Mouse (Mus musculus) midbrain, embryonic 10.5 days (tissue): ENCODE measurements at regions not wholly inside any gene's neighbourhood (a gene's known extent, or its start where the extent isn't known, plus 50 kb on each side); places are given as distances from the start of the nearest gene placed in this dataset.
"Not testable (repeated sequence)": the region's sequence is repeated elsewhere in the genome, so short reads cannot be mapped to it uniquely, and the experiment has no call there.

Experiments used
- DNase-seq: peaks from one replicate; pipeline ENCODE4 v3.0.0-alpha.2; 2017; ENCODE audit warnings: low spot score
- H3K27ac ChIP-seq: fragments of 300-500 bp; sonication (generic); replicated peaks from 2 replicates; pipeline ENCODE4 v1.5.1; 2016; ENCODE audit warnings: mild to moderate bottlenecking
- H3K27me3 ChIP-seq: fragments of 300-500 bp; sonication (generic); 2 replicates; pipeline ENCODE4 v1.6.1; 2016; ENCODE audit warnings: low read depth, mild to moderate bottlenecking; ENCODE audit not compliant: poor library complexity, severe bottlenecking
- H3K36me3 ChIP-seq: fragments of 300-500 bp; sonication (generic); 2 replicates; pipeline ENCODE4 v1.6.1; 2016; ENCODE audit warnings: mild to moderate bottlenecking, moderate library complexity
- H3K4me1 ChIP-seq: fragments of 300-500 bp; sonication (generic); 2 replicates; pipeline ENCODE4 v1.6.1; 2016
- H3K4me3 ChIP-seq: fragments of 300-500 bp; sonication (generic); 2 replicates; pipeline ENCODE4 v1.5.1; 2016; ENCODE audit warnings: mild to moderate bottlenecking, moderate library complexity
- H3K9me3 ChIP-seq: fragments of 300-500 bp; sonication (generic); replicated peaks from 2 replicates; pipeline ENCODE4 v1.6.1; 2016; ENCODE audit warnings: mild to moderate bottlenecking
- WGBS: fragments of 180-500 bp; shearing (Covaris S2); methylation state at CpG from one replicate; pipeline ENCODE4 v1.1.7; 2016; 5-methylcytosine and 5-hydroxymethylcytosine counted together

- not testable (repeated sequence) for H3K4me3 ChIP-seq, H3K9me3 ChIP-seq, H3K27ac ChIP-seq, DNase-seq, H3K36me3 ChIP-seq, H3K4me1 ChIP-seq, H3K27me3 ChIP-seq
- WGBS = 52% methylated on average over 1 of the region's 1 CpGs
Measured at GRCm38 (mm10) chr17:13504365-13504764, 150.0 kb downstream of the Tcp10c start.

GRCm38 (mm10) chr17:13504827-13505268, 150.5 kb downstream of the Tcp10c start:
- H3K9me3 ChIP-seq, H3K4me1 ChIP-seq, H3K27me3 ChIP-seq, H3K4me3 ChIP-seq, DNase-seq, H3K36me3 ChIP-seq, H3K27ac ChIP-seq: not testable (repeated sequence)
- 80% methylated on average over 8 of the region's 9 CpGs for WGBS

- not testable (repeated sequence) for H3K36me3 ChIP-seq, H3K4me3 ChIP-seq, H3K4me1 ChIP-seq, H3K9me3 ChIP-seq, H3K27ac ChIP-seq, H3K27me3 ChIP-seq, DNase-seq
- 55% methylated on average over 2 of the region's 3 CpGs for WGBS
Measured at GRCm38 (mm10) chr17:13507397-13508063, 153.2 kb downstream of the Tcp10c start.

- not testable (repeated sequence) for H3K27me3 ChIP-seq, DNase-seq, H3K4me3 ChIP-seq, H3K4me1 ChIP-seq, H3K9me3 ChIP-seq, H3K36me3 ChIP-seq, H3K27ac ChIP-seq
- WGBS = 91% methylated on average over 3 of the region's 5 CpGs
Measured at GRCm38 (mm10) chr17:13519409-13520201, 165.2 kb downstream of the Tcp10c start.

- H3K4me3 ChIP-seq, H3K36me3 ChIP-seq, H3K27me3 ChIP-seq, H3K27ac ChIP-seq, H3K9me3 ChIP-seq, DNase-seq, H3K4me1 ChIP-seq: not testable (repeated sequence)
- WGBS = 93% methylated on average over 5 of the region's 5 CpGs
Measured at GRCm38 (mm10) chr17:13532579-13532978, 178.2 kb downstream of the Tcp10c start.

GRCm38 (mm10) chr17:13540446-13541241, 186.3 kb downstream of the Tcp10c start:
- 84% methylated on average over 7 of the region's 7 CpGs for WGBS
- Histone ChIP-seq H3K4me1 (no peaks in the 10 kb centered on the region), H3K27ac (no peak overlapping the region), H3K36me3 (no peaks in the 10 kb centered on the region), H3K27me3 (no peaks in the 10 kb centered on the region), H3K9me3 (peaks cover 57% of the 10 kb centered on the region), H3K4me3 (no peak overlapping the region)
- DNase-seq = no peak

- H3K27ac ChIP-seq = no peak overlapping the region
- 70% methylated on average over 12 of the region's 12 CpGs for WGBS
- no peaks in the 10 kb centered on the region for H3K36me3 ChIP-seq
- H3K9me3 ChIP-seq = peaks cover 62% of the 10 kb centered on the region
- H3K4me3 ChIP-seq = no peak overlapping the region
- no peaks in the 10 kb centered on the region for H3K4me1 ChIP-seq
- no peaks in the 10 kb centered on the region for H3K27me3 ChIP-seq
- DNase-seq = no peak
Measured at GRCm38 (mm10) chr17:13541249-13541648, 186.9 kb downstream of the Tcp10c start.

- no peak for DNase-seq
- no peak overlapping the region for H3K27ac ChIP-seq
- H3K9me3 ChIP-seq = peaks cover 72% of the 10 kb centered on the region
- no peaks in the 10 kb centered on the region for H3K27me3 ChIP-seq
- H3K4me3 ChIP-seq = no peak overlapping the region
- no peaks in the 10 kb centered on the region for H3K4me1 ChIP-seq
- H3K36me3 ChIP-seq = no peaks in the 10 kb centered on the region
Measured at GRCm38 (mm10) chr17:13542261-13542660, 187.9 kb downstream of the Tcp10c start.

GRCm38 (mm10) chr17:13542856-13543255, 188.5 kb downstream of the Tcp10c start:
- Histone ChIP-seq H3K27me3 (no peaks in the 10 kb centered on the region), H3K4me3 (no peak overlapping the region), H3K36me3 (no peaks in the 10 kb centered on the region), H3K27ac (no peak overlapping the region), H3K4me1 (no peaks in the 10 kb centered on the region), H3K9me3 (peaks cover 78% of the 10 kb centered on the region)
- 87% methylated on average over 10 of the region's 10 CpGs for whole genome bisulfite sequencing
- DNase-seq = no peak

GRCm38 (mm10) chr17:13544036-13544795, 189.8 kb downstream of the Tcp10c start:
- H3K27me3 ChIP-seq = no peaks in the 10 kb centered on the region
- no peaks in the 10 kb centered on the region for H3K36me3 ChIP-seq
- no peaks in the 10 kb centered on the region for H3K4me1 ChIP-seq
- 74% methylated on average over 2 of the region's 2 CpGs for WGBS
- no peak overlapping the region for H3K27ac ChIP-seq
- no peak for DNase-seq
- no peak overlapping the region for H3K4me3 ChIP-seq
- peaks cover 91% of the 10 kb centered on the region for H3K9me3 ChIP-seq

GRCm38 (mm10) chr17:13546249-13546648, 191.9 kb downstream of the Tcp10c start:
- Histone ChIP-seq H3K9me3 (peaks cover 96% of the 10 kb centered on the region), H3K27me3 (no peaks in the 10 kb centered on the region), H3K4me3 (no peak overlapping the region), H3K4me1 (no peaks in the 10 kb centered on the region), H3K36me3 (no peaks in the 10 kb centered on the region), H3K27ac (no peak overlapping the region)
- no peak for DNase-seq
- 65% methylated on average over 3 of the region's 3 CpGs for WGBS

GRCm38 (mm10) chr17:13546669-13547085, 192.3 kb downstream of the Tcp10c start:
- no peak for DNase-seq
- Histone ChIP-seq H3K27me3 (no peaks in the 10 kb centered on the region), H3K9me3 (peaks cover 93% of the 10 kb centered on the region), H3K27ac (no peak overlapping the region), H3K36me3 (no peaks in the 10 kb centered on the region), H3K4me3 (no peak overlapping the region), H3K4me1 (no peaks in the 10 kb centered on the region)
- 85% methylated on average over 7 of the region's 7 CpGs for WGBS
